Mouse (Mus musculus) left cerebral cortex, adult 8-10 months (tissue): Measurements from ENCODE around the gene Pip5kl1. TPM values are rescaled to one million over a fixed set of nuclear protein-coding genes. Genes with fewer than 3 reads are reported as not detected.

Experiments
- DNase-seq, 2 experiments: peaks; one replicate each; pipeline ENCODE4 v3.0.0; 2022; ENCODE audit warnings: low spot score in 2 of 2
- total RNA-seq, 4 experiments: library from RNA; stranded (reverse); gene quantifications; 2 replicates each; pipeline ENCODE4 v1.2.4; 2022

Pip5kl1 gene
- total RNA-seq, 4 experiments from 2014 or later, result 9.3 to 11.0 (median 10.0) TPM

DNA sequence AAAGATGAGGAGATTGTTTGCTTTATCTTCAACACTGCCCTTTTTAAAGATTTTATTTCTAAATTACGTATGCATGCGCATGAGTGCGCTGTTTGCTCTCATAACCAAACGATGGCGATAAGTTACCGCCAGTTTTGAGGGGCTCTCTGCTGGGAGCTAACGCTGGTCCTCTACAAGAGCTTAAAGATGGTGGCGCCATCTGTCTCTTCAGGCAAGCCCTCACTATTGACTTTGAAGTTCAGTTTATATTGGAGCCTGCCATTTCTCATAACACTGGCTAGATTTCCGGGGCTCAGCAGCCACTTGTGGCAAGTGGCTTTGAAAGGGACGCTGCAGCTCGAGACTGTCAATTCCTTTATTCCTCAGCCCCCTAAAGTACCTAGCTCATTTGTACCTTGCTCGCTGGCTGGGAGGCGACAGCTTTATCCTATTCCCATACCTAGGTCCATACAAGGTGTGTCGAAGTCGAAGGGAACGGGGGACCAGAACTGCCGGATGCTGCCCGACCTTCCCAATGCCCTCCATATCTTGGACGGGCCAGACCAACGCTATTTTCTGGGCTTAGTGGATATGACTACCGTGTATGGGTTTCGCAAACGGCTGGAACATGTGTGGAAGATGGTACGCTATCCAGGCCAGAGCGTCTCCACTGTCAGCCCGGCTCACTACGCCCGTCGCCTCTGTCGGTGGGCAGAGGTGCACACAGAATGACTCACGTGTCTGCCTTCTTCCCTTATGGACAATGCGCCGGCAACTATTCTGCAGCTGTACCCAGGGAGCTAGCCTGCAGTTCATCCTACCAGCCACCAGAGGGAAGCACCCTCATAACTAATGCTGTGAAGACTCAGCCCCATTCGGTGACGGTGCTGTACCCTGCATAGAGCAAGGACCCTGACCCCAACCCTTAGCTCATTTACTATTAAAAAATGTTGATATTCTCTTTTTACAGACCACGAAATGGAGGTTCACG, 8.5 kb downstream of the Pip5kl1 start:
- peak in 1 of 2 experiments; percentile 78 for DNase-seq

DNA sequence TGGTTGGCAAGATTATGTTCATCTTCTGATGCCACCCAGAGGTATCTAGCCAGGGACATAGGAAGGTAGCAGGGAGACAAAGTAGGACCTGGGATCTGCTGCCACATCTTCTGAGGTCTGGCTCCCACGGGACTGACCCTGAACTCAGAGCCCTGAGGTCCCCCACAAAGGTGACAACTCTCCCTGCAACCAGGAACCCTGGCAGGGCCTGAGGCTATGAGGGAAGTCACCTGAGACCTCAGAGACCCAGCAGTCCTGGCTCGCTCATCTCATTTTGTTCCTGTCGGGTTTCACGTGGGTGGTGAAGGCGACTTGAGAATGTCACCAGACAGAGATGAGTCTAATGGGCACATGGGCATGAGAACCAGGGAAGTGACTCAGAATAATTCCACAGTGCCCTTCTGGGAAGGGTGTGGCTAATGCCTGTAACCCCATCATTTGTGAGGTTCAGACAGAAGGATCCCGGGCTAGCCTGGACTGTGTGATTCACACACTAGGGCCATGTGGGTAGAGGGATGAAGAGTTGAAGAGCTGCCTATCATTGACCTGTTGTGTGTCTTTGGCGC, 10.6 kb downstream of the Pip5kl1 start:
- no peak for DNase-seq

DNA sequence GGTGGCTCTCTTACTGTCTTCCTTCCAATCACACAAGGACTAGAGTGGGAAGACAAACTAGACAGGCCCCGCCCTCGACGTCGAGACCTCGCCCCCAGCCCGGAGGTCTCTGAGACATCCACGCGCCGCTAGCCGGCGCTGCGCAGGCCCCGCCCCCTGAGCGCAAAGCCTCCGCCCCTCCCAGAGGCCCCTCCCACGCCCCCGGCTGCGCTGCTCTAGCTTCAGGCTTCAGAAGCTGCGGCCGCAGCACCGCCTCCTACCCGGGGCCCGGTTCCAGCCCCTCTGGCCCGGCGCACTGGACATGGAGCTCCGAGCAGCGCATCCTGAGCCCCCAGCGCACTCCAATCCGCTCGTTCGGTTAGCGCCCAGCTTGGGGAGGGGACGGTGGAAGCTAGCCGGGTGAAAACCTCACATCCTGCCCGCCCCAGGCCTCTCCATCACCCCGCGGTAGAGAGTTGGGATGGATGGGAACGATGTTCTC, 12.3 kb downstream of the Pip5kl1 start, which contains the start of gene St6galnac4:
TSS of gene St6galnac4 (plus strand) at position 225 of the 481 bp plus-strand sequence.
- peak; percentile 67 to 89 for DNase-seq

DNA sequence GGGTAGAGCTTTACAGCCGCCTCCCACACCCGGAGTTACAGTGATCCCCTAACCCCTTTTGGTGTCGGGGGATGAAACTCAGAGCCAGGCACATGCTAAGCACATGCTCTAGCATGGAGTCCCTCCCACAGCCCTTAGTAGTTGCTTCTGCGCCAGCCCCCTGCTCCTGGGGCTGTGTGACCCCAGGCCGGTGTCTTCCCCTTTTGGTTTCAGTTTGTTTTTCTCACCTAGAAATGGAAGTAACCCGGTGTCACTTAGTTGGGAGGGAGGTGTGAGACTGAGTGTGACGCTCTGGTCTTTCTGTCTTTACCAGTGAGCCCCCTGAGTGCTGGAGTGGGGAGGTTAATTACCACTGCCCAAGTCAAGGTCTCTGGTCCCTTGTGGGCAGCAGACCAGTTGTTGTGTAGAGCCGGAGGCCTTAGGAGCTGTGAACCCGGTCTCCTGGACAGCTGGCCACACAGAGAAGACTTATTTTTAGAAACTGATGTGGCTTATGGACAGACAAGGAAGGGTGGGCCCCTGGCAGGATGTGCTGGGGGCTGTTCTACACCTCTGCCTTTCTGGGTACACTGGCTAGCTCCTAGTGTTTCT, 13.2 kb downstream of the Pip5kl1 start:
- DNase-seq, result no peak

DNA sequence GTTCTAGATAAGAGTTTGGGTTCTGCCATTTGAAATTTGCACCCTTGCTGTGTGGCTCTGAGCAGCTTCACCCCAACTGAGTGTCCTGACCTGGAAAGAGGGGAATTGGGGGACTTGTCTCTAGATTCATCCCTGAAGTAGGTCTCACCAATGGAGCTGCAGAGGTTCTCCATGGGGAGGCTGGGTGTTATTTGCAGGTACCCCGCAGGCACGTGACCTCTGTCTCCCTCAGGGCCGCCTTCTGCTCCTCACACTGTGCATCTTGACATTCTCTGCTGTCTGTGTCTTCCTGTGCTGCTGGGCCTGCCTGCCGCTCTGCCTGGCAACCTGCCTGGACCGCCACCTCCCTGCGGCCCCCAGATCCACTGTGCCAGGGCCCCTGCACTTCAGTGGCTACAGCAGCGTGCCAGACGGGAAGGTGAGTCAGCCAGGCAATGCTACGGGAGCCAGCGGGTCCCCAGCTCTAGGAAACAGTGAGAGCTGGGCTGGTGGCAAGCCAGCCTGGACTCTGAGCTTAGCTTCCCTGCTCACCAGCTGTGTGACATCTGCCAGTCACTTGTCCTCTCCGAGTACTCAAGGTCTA, 14.7 kb downstream of the Pip5kl1 start:
- peak in 1 of 2 experiments; percentile 83 for DNase-seq

DNA sequence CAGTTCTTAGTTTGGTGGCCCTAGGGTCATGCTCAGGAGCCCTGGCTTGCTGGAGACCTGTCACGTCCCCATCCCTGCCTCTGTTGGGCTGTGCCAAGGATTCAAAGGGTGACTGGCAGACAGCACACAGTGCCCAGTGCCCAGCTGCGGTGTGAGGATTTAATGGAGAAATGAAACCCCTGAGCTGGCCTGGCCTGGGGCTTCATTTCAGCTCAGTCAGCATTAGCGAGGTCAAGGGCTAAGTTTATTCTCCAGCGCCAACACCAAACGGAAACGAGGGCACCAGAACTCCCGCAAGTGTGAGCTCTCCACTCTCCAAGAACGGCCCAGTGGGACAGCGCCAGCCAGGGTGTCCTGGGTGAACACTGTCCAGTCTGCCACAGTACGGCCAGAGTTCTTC, 15.6 kb downstream of the Pip5kl1 start:
- no peak for DNase-seq

DNA sequence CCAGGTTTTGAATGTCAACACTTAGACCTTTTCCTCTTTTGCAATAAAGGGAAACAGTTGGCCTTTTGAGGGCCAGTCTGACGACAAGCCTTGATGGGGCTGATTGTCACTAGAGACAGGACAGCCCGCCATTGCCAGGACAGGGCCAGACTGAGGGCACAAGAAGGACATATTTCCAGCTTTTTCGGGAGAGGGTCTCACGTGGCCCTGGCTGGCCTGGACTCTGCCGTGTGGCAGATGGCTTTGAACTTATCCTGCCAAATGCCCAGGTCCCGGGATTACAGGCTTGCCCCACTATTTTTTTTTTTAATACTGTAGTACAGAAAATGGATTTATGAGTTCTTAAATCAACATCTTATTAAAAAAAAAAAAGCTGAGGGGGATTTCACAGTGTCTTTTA, 16.7 kb downstream of the Pip5kl1 start:
- DNase-seq, result no peak

DNA sequence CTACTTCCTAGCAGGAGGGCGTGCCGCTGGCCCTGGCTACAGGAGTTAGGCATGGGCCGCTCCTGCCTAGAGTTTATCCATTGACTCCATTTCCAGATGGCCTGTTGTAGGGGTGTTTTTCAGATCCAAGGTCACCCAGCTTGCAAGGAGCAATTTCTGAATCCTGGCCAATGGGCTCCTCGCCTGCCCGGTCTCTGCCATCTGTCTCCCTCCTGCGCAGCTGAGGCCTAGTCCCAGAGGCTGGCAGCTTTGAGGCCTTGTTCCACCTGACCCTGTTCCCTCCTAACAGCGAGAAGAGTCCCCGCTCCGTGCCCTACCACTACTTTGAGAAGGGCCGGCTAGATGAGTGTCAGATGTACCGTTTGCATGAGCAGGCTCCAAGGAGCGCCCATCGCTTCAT, 22.1 kb downstream of the Pip5kl1 start:
- no peak for DNase-seq

DNA sequence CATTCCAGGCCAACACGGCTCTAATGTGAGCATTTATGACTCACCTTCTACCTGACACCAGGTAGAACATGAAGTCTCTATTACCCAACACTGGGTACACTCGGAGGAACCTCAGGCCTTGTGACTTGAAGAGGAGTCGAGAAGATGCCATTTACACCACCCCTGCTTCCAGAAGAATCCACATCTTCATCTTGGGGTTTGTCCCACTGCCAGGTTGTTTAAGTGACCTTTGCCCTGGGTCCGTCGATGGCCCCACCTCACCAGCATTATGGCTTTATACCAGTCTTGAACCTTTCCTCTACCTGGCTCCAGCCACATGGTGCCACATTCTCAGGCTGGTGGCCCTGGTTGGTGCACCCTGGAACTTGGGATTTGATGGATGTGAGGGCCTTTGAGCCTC, 22.7 kb downstream of the Pip5kl1 start:
- DNase-seq, result no peak

DNA sequence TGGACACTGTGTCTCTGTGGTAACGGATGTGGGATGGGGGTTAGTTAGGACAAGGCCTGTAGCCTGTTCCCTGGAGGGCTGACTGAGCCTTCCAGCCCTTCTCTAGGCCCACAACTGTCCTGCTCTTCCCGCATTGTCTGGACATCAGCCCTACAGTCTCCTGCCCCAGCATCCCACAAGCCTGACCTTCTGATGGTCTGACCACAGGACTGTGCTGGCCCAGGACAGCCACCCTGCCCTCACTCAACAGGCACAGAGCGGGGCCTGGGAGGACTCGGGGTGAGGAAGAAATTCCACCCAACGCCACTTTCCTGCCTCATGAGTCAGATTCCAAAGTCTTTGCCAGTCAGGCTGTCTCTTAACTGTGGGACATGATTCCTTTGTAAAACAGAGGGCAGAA, 23.1 kb downstream of the Pip5kl1 start:
- DNase-seq, result no peak

DNA sequence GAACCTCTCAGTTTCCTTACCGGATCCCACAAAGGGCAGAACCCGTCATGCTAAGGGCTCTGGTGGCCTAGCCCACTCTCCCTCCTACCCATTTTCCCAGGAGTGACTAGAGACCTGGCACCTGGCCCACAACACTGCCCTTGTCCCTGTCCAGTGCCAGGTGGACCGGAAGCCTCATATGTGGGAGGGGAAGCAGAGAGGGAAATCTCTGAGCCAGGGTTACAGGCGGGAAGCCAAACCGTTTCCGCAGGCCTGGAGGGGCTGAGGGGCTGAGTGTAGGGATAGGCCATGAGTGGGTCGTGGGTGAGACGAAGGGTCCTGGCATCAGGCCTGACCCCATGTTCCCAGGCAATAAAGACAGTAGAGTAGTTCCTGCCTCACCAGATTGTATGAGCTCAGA, 23.9 kb downstream of the Pip5kl1 start:
- no peak for DNase-seq

DNA sequence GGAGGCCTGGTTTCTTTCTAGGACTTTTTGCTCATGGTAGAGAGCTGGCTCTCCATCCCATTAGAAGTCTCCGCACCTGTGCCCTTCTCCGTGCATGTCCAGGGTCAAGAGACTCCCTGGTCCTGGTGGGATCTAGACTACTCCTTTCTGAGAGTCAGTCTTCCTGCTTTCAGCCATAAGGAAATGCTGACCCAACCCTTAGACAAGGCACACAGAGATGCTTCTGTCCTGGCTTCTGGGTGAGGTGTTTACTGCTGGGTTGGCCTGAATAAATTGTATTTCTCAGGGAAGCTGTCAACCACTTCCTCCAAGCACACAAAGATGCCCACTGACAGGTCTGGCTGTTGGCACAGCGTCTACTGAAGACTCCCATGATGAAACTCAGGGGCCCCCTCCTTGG, 24.8 kb downstream of the Pip5kl1 start, which contains the start of gene St6galnac6:
TSS of gene St6galnac6 (plus strand) at position 301 of the 400 bp plus-strand sequence.
- no peak for DNase-seq

DNA sequence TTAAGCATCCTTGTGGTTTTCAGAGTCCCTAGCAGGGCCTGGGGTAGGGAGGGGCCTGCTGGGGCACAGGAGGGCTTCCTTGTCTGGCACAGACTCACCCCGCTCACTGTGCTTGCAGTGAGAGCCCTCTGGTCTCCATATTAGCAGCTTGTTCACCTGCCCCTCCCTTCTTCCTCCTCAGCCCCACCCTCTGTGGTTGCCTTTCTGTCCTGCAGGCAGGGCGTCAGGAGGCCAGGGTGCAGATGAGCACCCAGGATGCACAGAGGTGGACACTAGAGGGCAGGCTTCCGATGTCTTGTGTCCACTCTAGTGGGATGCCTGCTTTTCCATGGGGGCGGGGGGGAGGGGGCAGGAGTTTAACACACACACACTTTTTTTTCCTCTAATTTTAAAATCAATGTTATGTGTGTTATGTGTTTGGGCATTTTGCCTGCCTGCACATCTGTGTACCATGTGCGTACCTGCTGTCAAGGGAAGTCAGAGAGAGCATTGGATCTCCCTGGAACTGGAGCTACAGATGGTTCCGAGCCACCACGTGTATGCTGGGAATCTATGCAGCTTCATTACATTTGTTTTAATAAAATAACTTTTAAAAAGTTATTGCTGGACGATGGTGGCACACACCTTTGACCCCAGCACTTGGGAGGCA, 26.9 kb downstream of the Pip5kl1 start:
- DNase-seq, result no peak

DNA sequence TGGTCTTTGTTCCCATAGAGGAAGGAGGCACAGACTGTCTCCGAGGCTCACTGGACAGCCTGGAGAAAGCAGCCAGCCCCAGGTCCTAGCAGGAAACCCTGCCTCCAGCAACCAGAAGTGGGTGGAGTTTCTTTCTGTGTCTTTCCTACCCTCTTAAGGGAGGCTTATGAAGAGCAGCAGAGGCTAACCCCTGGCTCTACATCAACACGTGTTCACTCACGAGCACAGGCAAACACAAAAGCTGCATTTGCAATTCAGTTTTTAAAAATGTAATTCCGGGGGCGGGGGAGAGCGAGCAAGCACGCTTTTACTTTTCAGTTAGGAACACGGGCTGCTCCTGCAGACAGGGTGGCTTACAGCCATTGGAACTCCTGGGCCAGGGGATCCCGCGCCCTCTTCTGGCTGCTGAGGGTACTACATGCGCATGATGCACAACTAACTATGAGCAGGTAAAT, 28.0 kb downstream of the Pip5kl1 start:
- DNase-seq, result peak; percentile 81 to 89

DNA sequence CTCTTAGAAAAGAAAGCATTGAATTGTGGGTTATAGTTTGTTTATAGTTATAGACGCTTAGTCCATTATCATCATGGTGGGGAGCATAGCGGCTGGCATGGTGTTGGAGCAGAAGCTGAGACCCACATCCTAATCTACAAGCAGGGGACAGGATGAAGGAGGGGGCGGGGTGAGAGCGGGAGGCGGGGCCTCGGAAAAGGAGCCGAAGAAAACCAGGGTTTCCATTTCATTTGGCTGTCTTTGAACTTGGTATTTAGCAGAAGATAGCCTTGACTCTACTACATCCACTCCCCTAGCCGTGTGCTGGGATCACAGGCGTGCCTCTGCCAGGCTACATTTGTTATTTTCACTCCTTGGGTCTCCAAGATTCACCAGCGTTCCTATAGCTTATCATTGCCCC, 30.0 kb downstream of the Pip5kl1 start:
- DNase-seq, result no peak

DNA sequence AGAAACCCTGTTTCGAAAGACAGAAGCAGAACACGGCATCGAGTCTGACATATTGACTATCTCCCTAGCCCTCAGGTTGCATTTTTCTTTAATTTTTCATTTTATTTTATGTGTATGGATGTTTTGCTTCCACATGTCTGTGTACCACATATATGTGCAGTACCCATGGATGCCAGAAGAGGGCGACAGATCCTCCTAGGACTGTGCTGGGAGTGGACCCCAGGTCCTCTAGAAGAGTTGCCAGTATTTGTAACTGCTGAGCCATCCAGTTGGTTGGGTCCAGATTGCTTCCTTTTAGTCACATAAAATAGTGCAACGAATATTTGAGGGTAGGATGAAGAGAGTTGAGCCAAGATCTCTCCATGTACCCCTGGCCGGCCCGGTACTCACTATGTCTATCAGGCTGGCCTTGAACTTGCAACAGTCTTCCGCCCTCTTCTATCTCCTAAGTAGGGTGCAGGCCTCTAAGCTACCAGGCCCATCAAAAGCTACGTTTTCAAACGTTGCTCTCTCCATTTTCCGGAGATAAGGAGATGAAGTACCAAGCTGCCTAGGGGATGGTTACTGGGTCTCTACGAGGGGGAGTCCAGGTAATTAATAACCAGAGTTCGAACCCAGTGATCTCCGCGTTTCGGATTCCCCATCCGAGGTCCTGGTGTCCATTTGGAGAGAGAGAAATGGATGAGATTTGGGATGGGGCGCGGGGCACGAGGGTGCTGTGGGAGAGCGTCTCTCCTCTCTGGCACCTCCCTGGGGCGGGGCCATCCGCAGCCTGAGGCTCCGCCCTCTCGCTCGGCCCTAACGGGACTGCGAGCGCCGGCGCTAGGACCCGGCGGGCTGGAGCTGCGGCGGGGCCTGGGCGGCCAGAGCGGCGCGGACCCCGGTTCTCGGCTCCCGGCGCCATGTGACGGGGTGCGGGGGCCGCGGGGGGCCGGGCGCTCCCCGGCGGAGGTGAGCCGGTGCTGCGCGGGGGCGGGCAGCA, 31.9 kb downstream of the Pip5kl1 start:
- DNase-seq, result peak; percentile 61 to 81

DNA sequence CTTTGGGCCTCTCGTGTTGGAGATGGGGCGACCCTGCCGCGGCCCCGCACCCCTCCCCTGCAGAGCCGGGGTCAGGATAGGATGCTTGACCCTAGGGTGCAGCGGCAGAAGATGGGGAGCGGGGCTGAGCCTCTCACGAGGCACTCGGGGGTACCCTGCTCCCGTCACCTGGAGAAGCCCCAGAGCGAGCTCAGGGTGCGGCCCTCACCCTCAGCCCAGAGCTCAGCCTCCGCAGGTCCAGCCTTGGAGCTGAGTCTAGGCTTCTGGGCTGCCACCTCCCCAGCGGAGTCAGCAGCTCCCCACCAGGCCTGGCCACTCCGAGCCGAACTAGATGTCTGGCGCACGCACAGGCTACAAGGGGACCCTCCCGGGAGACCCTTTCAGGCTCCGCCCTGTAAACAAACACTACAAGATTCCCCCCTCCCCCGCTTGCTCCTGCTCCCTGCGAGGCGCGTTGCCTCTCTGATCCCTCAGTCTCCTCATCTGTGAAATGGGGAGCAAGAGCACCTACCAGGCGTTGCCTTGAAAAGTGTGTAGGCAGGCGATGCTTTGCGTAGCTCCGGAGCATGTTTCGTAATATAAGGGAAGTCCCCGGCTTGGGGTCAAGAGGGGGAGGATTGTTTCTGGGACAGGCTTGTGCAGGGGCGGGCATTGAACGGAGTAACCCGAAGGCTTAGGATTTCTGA, 32.8 kb downstream of the Pip5kl1 start:
- no peak for DNase-seq

DNA sequence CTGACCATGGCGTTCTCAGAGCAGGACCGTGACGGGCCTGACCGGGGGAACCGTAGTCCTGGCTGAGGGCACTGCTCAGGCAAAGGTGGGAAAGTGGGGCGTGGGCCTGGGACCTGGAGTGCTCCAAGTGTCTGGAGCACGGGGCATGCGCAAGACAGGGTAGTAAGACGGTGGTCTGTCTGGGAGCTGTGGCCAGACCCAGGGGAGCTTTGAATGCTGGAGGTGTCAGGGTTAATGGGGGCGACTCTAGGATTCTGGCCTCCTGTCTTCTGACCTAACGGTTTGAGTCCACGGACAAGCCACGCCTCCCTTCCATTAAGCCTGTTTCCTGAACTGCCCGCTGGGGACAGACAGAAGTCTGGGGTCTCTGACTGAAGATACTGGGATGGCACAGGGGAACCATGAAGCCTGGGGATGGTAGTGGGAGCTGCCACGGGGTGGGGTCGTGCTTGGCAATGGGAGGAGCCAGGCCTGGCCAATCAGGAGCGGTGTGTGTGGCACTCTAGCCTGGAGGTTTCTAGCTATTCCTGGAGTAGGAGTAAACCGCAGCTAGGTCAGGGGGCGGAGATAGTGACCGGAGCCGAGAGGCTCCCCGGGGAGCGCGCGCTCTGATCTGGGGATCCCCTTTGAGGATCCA, 33.7 kb downstream of the Pip5kl1 start:
- DNase-seq, result no peak
